Mouse (Mus musculus) adrenal gland, adult 8-10 months (tissue): ENCODE measurements around the gene Vmn1r84. TPM values are rescaled to one million over a fixed set of nuclear protein-coding genes. Genes with fewer than 3 reads are reported as not detected.

Source experiments
- DNase-seq: peaks from one replicate; pipeline ENCODE4 v3.0.0; 2022
- microRNA-seq, 2 experiments: library from miRNA; unstranded; fragments of <30 nt; microRNA quantifications; one replicate each; pipeline ENCODE4 v1.2.0; 2022
- total RNA-seq, 4 experiments: library from RNA; stranded (reverse); gene quantifications; 2 replicates each; pipeline ENCODE4 v1.2.4; 2022

Vmn1r84 gene
- not detected for total RNA-seq

GRCm38 (mm10) chr7:12369173-12369572 is at the start of gene Vmn1r84:
Gene Vmn1r84, minus strand, starts transcription at chr7:12369273.
- no peak for DNase-seq

- no peak for DNase-seq
These were observed 39.7 kb downstream of the Vmn1r84 start, which contains the start of gene Vmn1r83 for GRCm38 (mm10) chr7:12329381-12329780. Gene Vmn1r83, minus strand, starts transcription at chr7:12329481.

Small RNAs within 50 kb of the gene (microRNA-seq; reads per million reads assigned to microRNA genes)
- gene Gm23521 = 0 reads per million in 2 experiments

Other genes with a start within 250 kb of the Vmn1r84 start
- gene Vmn1r78, start 219.0 kb downstream of the Vmn1r84 start, total RNA-seq = not detected
- gene Vmn1r79, start 198.0 kb downstream of the Vmn1r84 start, total RNA-seq = under 1 TPM in 1 of 4 experiments, not detected in 3; 0.03 TPM
- gene Vmn1r80, start 180.0 kb downstream of the Vmn1r84 start, total RNA-seq = not detected
- not detected for gene Vmn1r81, start 101.0 kb downstream of the Vmn1r84 start, total RNA-seq
- gene Vmn1r82, start 68.8 kb downstream of the Vmn1r84 start, total RNA-seq = not detected
- not detected for gene Vmn1r83, start 39.8 kb downstream of the Vmn1r84 start, total RNA-seq
- gene Zfp551, start 53.5 kb upstream of the Vmn1r84 start, total RNA-seq = 1 to 10 TPM; 3.9 to 8.5 (median 7.0) TPM
- gene Zfp606, start 109.0 kb upstream of the Vmn1r84 start, total RNA-seq = 10 to 100 TPM in 3 of 4 experiments, 1 to 10 TPM in 1; 8.7 to 14.9 (median 12.4) TPM
- not detected for gene 2900092C05Rik, start 143.2 kb upstream of the Vmn1r84 start, total RNA-seq
- gene Vmn2r53, start 239.5 kb upstream of the Vmn1r84 start, total RNA-seq = under 1 TPM; 0.03 to 0.09 (median 0.08) TPM